Mouse (Mus musculus): Measurements from ENCODE around the gene Pla2g2e.

DNA sequence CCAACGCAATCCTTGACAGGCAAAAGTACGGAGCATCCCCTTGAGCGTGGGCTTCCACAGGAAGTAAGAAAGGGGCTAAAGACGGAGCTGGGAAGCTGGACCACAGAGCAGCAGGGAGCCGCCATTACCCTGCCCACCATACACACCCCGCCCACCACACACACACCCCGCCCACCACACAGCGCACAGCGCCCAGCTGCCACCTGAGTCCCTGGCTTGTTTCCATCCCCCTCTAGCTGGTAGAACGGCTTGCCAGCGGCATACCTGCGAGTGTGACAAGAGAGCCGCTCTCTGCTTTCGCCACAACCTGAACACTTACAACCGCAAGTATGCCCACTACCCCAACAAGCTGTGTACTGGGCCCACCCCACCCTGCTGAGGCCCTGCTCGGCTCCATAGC is 4.4 kb downstream of the Pla2g2e start:
- TF ChIP-seq CTCF (IDR thresholded peaks at IDR 0.05; ENCODE audit: control insufficient read depth, insufficient read depth, insufficient read length) = no peak
- no peak for TF ChIP-seq CEBPB (IDR thresholded peaks at IDR 0.05; ENCODE audit: low read depth)
- TF ChIP-seq MAX (IDR thresholded peaks at IDR 0.05) = no peak
- TF ChIP-seq MYOD1 (IDR thresholded peaks at IDR 0.05; ENCODE audit: control insufficient read depth, insufficient read length, low read depth) = no peak
- TF ChIP-seq FOSL1 (IDR thresholded peaks at IDR 0.05; ENCODE audit: insufficient read depth, low read length, poor library complexity, severe bottlenecking) = no peak
- no peak for TF ChIP-seq USF1 (IDR thresholded peaks at IDR 0.05; ENCODE audit: low read depth)
- TF ChIP-seq MYOG (IDR thresholded peaks at IDR 0.05; ENCODE audit: control insufficient read depth, extremely low read depth, insufficient read length) = no peak
